Mouse (Mus musculus) spleen, adult 2 months (tissue): ENCODE data around the gene Ccdc62. TPM values are rescaled to one million over a fixed set of nuclear protein-coding genes. Genes with fewer than 3 reads are reported as not detected.

ENCODE experiments used
- DNase-seq, 2 experiments: peaks; one replicate each; pipeline versions ENCODE4 v3.0.0 to v3.0.0-alpha.2; 2012 to 2021; ENCODE audit warnings: low spot score in 2 of 2, low read depth in 1 of 2
- H3K27ac ChIP-seq: fragments of 200-500 bp; 2 replicates; pipeline ENCODE4 v1.5.1; 2012; ENCODE audit warnings: low read length, inconsistent platforms; ENCODE audit not compliant: insufficient read depth
- H3K27me3 ChIP-seq: fragments of 200-500 bp; 2 replicates; pipeline ENCODE4 v1.6.1; 2012; ENCODE audit warnings: mild to moderate bottlenecking, moderate library complexity, low read length, inconsistent platforms; ENCODE audit not compliant: control insufficient read depth, insufficient read depth
- H3K36me3 ChIP-seq: fragments of 200-500 bp; 2 replicates; pipeline ENCODE4 v1.6.1; 2012; ENCODE audit warnings: mild to moderate bottlenecking, low read length, inconsistent platforms; ENCODE audit not compliant: control insufficient read depth, insufficient read depth
- H3K4me1 ChIP-seq: fragments of 200-500 bp; 2 replicates; pipeline ENCODE4 v1.6.1; 2011; ENCODE audit warnings: inconsistent platforms; ENCODE audit not compliant: control insufficient read depth, insufficient read depth, insufficient read length
- H3K4me3 ChIP-seq: fragments of 200-500 bp; 2 replicates; pipeline ENCODE4 v1.5.1; 2011; ENCODE audit warnings: mild to moderate bottlenecking, inconsistent platforms; ENCODE audit not compliant: insufficient read depth, insufficient read length; ENCODE audit errors: extremely low read depth
- CTCF ChIP-seq: fragments of 200-500 bp; IDR thresholded peaks from 2 replicates; pipeline ENCODE4 v1.5.1; 2011; ENCODE audit warnings: mild to moderate bottlenecking, inconsistent platforms; ENCODE audit not compliant: insufficient read depth, insufficient read length, insufficient replicate concordance; ENCODE audit errors: extremely low read depth
- POLR2A ChIP-seq: fragments of 200-500 bp; IDR thresholded peaks from 2 replicates; pipeline ENCODE4 v1.6.1; 2011; ENCODE audit warnings: low read depth, low read length, inconsistent platforms
- WGBS: fragments of 180-500 bp; shearing (Covaris S2); methylation state at CpG from one replicate; pipeline ENCODE4 v1.1.7; 2018; 5-methylcytosine and 5-hydroxymethylcytosine counted together
- polyA plus RNA-seq: library from polyadenylated mRNA; depleted of rRNA; stranded (reverse); fragments of >200 nt; gene quantifications from 2 replicates; pipeline ENCODE4 v1.2.3, GENCODE M21; 2012; rRNA removed

Gene Ccdc62
- 1.1 and 1.3 TPM in 2 replicates for polyA plus RNA-seq

GRCm38 (mm10) chr5:123930508-123930989, at the start of gene Ccdc62:
TSS of gene Ccdc62 (plus strand) at chr5:123930679.
- no peak for TF ChIP-seq CTCF
- peak; percentile 96 for TF ChIP-seq POLR2A
- under 1% methylated on average over 56 of the region's 56 CpGs for WGBS

GRCm38 (mm10) chr5:123880778-123881177, 49.7 kb upstream of the Ccdc62 start:
- WGBS = 87% methylated on average over 14 of the region's 14 CpGs
- Histone ChIP-seq H3K4me3 (no peak overlapping the region), H3K4me1 (no peaks in the 10 kb centered on the region), H3K27ac (no peak overlapping the region), H3K36me3 (no peaks in the 10 kb centered on the region), H3K27me3 (no peaks in the 10 kb centered on the region)
- TF ChIP-seq POLR2A = no peak
- DNase-seq = no peak

More at GRCm38 (mm10) chr5:123930508-123930989, at the start of gene Ccdc62:
- H3K27me3 ChIP-seq = no peaks in the 10 kb centered on the region
- H3K4me3 ChIP-seq = peak within 1 kb of the TSS; percentile 71
- H3K36me3 ChIP-seq = peaks cover 11% of the 10 kb centered on the region
- peaks cover 2% of the 10 kb centered on the region; the same call in 1 of the 2 replicates for H3K4me1 ChIP-seq
- peak; percentile 89 to 92 for DNase-seq
- peak within 1 kb of the TSS; percentile 83 for H3K27ac ChIP-seq

GRCm38 (mm10) chr5:123883891-123884290, 46.6 kb upstream of the Ccdc62 start:
- Histone ChIP-seq H3K4me3 (no peak overlapping the region), H3K36me3 (no peaks in the 10 kb centered on the region), H3K27me3 (no peaks in the 10 kb centered on the region), H3K27ac (no peak overlapping the region), H3K4me1 (no peaks in the 10 kb centered on the region)
- no peak for TF ChIP-seq POLR2A
- TF ChIP-seq CTCF = no peak
- no peak for DNase-seq
- 62% methylated on average over 7 of the region's 7 CpGs for WGBS

- H3K4me1 ChIP-seq = no peaks in the 10 kb centered on the region
- no peak for TF ChIP-seq POLR2A
- TF ChIP-seq CTCF = no peak
- no peaks in the 10 kb centered on the region for H3K36me3 ChIP-seq
- H3K4me3 ChIP-seq = no peak overlapping the region
- DNase-seq = no peak
- no peaks in the 10 kb centered on the region for H3K27me3 ChIP-seq
- H3K27ac ChIP-seq = no peak overlapping the region
- WGBS = 52% methylated on average over 10 of the region's 10 CpGs
Measured at GRCm38 (mm10) chr5:123884332-123884731, 46.1 kb upstream of the Ccdc62 start.

- 37% methylated on average over 3 of the region's 3 CpGs for WGBS
- Histone ChIP-seq H3K36me3 (no peaks in the 10 kb centered on the region), H3K4me1 (no peaks in the 10 kb centered on the region), H3K27ac (no peak overlapping the region), H3K4me3 (no peak overlapping the region), H3K27me3 (no peaks in the 10 kb centered on the region)
- no peak for TF ChIP-seq POLR2A
- DNase-seq = no peak
Measured at GRCm38 (mm10) chr5:123886365-123886764, 44.1 kb upstream of the Ccdc62 start.

GRCm38 (mm10) chr5:123890312-123890711, 40.2 kb upstream of the Ccdc62 start:
- 87% methylated on average over 2 of the region's 2 CpGs for WGBS
- no peaks in the 10 kb centered on the region for H3K27me3 ChIP-seq
- no peak overlapping the region for H3K4me3 ChIP-seq
- no peaks in the 10 kb centered on the region; the same call in 1 of the 2 replicates for H3K4me1 ChIP-seq
- H3K27ac ChIP-seq = no peak overlapping the region
- no peak for DNase-seq
- no peaks in the 10 kb centered on the region for H3K36me3 ChIP-seq
- no peak for TF ChIP-seq POLR2A
- no peak for TF ChIP-seq CTCF

GRCm38 (mm10) chr5:123890987-123891386, 39.5 kb upstream of the Ccdc62 start:
- no peaks in the 10 kb centered on the region; the same call in 1 of the 2 replicates for H3K4me1 ChIP-seq
- no peak overlapping the region for H3K27ac ChIP-seq
- DNase-seq = no peak
- WGBS = 71% methylated on average over 5 of the region's 5 CpGs
- no peaks in the 10 kb centered on the region for H3K36me3 ChIP-seq
- H3K27me3 ChIP-seq = no peaks in the 10 kb centered on the region
- TF ChIP-seq POLR2A = no peak
- no peak for TF ChIP-seq CTCF
- no peak overlapping the region for H3K4me3 ChIP-seq
